ENCODE assay signal across 27 mouse cellular contexts in the genomic region with DNA sequence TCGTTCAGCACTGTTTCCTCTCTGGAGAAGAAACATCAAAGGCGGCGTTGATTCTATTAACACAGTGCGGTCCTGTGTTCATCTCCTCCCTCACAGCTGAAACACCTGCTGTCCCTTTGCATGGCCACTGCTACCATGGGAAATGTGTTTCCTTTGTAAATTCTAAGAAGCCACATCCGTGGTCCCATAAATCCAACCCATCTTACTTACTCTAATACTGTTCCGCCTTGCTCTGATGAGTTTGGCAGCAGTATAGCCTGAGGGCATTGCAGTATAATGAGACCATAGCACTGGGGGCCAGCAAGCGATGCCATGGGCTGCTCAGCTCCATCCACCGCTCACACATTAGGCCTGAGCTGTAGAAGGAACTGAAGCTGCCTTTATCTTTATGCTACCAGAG.
DNase-seq lines count a peak whose midpoint lies in the region; ATAC-seq and TF ChIP-seq lines count a peak whose summit lies in the region.
"Had no signal": no experiment of that assay in that cellular context is flagged by ENCODE, and none has a peak within 500 bp of the region (broad histone marks: within the 10 kb centered on the region; RNA-seq: fewer than 3 reads in every experiment).

No protein-coding gene starts in this region.

- no peaks in the 10 kb centered on the region for H3K36me3 ChIP-seq in hindbrain, embryonic 13.5 days
- H3K36me3 ChIP-seq in hindbrain, postnatal 0 days (ENCODE audit: insufficient read depth, low read length) = no peaks in the 10 kb centered on the region
- H3K36me3 ChIP-seq in midbrain, embryonic 14.5 days (ENCODE audit: control insufficient read depth, insufficient read depth, low read length) = no peaks in the 10 kb centered on the region
- no peaks in the 10 kb centered on the region for H3K36me3 ChIP-seq in midbrain, embryonic 10.5 days
- no peaks in the 10 kb centered on the region for H3K36me3 ChIP-seq in midbrain, embryonic 15.5 days (replicated peaks)
- H3K36me3 ChIP-seq: embryonic facial prominence, embryonic 10.5 days; embryonic facial prominence, embryonic 13.5 days; forebrain, embryonic 12.5 days; forebrain, embryonic 15.5 days; G1E; hindbrain, embryonic 12.5 days had no signal

- 72% methylated on average over 8 of the region's 8 CpGs for WGBS in hindbrain, embryonic 13.5 days
- 74% methylated on average over 8 of the region's 8 CpGs for WGBS in hindbrain, postnatal 0 days
- 55% methylated on average over 8 of the region's 8 CpGs for whole genome bisulfite sequencing in midbrain, embryonic 14.5 days
- 92% methylated on average over 8 of the region's 8 CpGs for WGBS in midbrain, embryonic 10.5 days
- WGBS in midbrain, embryonic 15.5 days = 63% methylated on average over 8 of the region's 8 CpGs

- TF ChIP-seq CTCF in hindbrain, postnatal 0 days (IDR thresholded peaks at IDR 0.05; ENCODE audit: low read depth) = no peak
- TF ChIP-seq CTCF in brain, embryonic 14.5 days (IDR thresholded peaks at IDR 0.05; ENCODE audit: borderline replicate concordance, extremely low read depth, insufficient read depth, insufficient read length) = no peak

- TF ChIP-seq POLR2A in brain, embryonic 14.5 days (IDR thresholded peaks at IDR 0.05; ENCODE audit: borderline replicate concordance, extremely low read depth, insufficient read depth, insufficient read length, poor library complexity, severe bottlenecking) = no peak

- no peak for DNase-seq in hindbrain, postnatal 0 days (ENCODE audit: low spot score)
- peak; percentile 63 for DNase-seq in midbrain, embryonic 14.5 days
- no peak for DNase-seq in midbrain, embryonic 10.5 days (ENCODE audit: low spot score)
- DNase-seq in brain, embryonic 14.5 days (ENCODE audit: low read depth) = peak; percentile 53
- DNase-seq in thymus, adult 18-20 months = no peak
- no peak for DNase-seq in left cerebral cortex, postnatal 36 days (ENCODE audit: low spot score in 2 of 2)
- DNase-seq: adrenal gland, postnatal 10 days; B cell, adult 2 months; cerebellum, adult 11-12 months; cerebellum, adult 8-10 months; cerebellum, postnatal 10 days; cerebellum, postnatal 36 days; embryo, embryonic 11 days; gastrocnemius, postnatal 25 days had no signal

- no peak overlapping the region for H3K9ac ChIP-seq in hindbrain, embryonic 13.5 days
- no peak overlapping the region for H3K9ac ChIP-seq in hindbrain, postnatal 0 days (replicated peaks; ENCODE audit: low read length)
- H3K9ac ChIP-seq in midbrain, embryonic 14.5 days (replicated peaks; ENCODE audit: low read length) = no peak overlapping the region
- no peak overlapping the region for H3K9ac ChIP-seq in midbrain, embryonic 15.5 days
- H3K9ac ChIP-seq: embryonic facial prominence, embryonic 13.5 days; forebrain, embryonic 12.5 days; forebrain, embryonic 15.5 days; hindbrain, embryonic 12.5 days had no signal

- H3K27me3 ChIP-seq in hindbrain, embryonic 13.5 days = no peaks in the 10 kb centered on the region
- no peaks in the 10 kb centered on the region for H3K27me3 ChIP-seq in hindbrain, postnatal 0 days (ENCODE audit: insufficient read depth, low read length)
- H3K27me3 ChIP-seq in midbrain, embryonic 14.5 days (ENCODE audit: control insufficient read depth, insufficient read depth, low read length) = no peaks in the 10 kb centered on the region
- H3K27me3 ChIP-seq in midbrain, embryonic 10.5 days (ENCODE audit: low read depth, poor library complexity, severe bottlenecking) = no peaks in the 10 kb centered on the region
- no peaks in the 10 kb centered on the region for H3K27me3 ChIP-seq in midbrain, embryonic 15.5 days (replicated peaks)
- H3K27me3 ChIP-seq: CH12.LX; embryonic facial prominence, embryonic 13.5 days; forebrain, embryonic 12.5 days; forebrain, embryonic 15.5 days; hindbrain, embryonic 12.5 days; Patski had no signal

- no peak overlapping the region for H3K27ac ChIP-seq in hindbrain, embryonic 13.5 days
- H3K27ac ChIP-seq in hindbrain, postnatal 0 days = no peak overlapping the region
- peak overlapping the region; percentile 49 for H3K27ac ChIP-seq in midbrain, embryonic 14.5 days (replicated peaks; ENCODE audit: low read depth, low read length)
- H3K27ac ChIP-seq in midbrain, embryonic 10.5 days (replicated peaks) = no peak overlapping the region
- H3K27ac ChIP-seq in midbrain, embryonic 15.5 days = peak overlapping the region; percentile 26; the same call in 1 of the 2 replicates
- H3K27ac ChIP-seq: embryonic facial prominence, embryonic 10.5 days; embryonic facial prominence, embryonic 13.5 days; forebrain, embryonic 12.5 days; forebrain, embryonic 15.5 days; hindbrain, embryonic 12.5 days had no signal

- H3K9me3 ChIP-seq in hindbrain, embryonic 13.5 days = no peaks in the 10 kb centered on the region
- no peaks in the 10 kb centered on the region for H3K9me3 ChIP-seq in hindbrain, postnatal 0 days (ENCODE audit: low read length)
- H3K9me3 ChIP-seq in midbrain, embryonic 14.5 days (ENCODE audit: control insufficient read depth, low read length) = no peaks in the 10 kb centered on the region
- peaks cover 5% of the 10 kb centered on the region; the same call in 1 of the 2 replicates for H3K9me3 ChIP-seq in midbrain, embryonic 10.5 days (replicated peaks)
- no peaks in the 10 kb centered on the region for H3K9me3 ChIP-seq in midbrain, embryonic 15.5 days
- H3K9me3 ChIP-seq: embryonic facial prominence, embryonic 13.5 days; forebrain, embryonic 12.5 days; forebrain, embryonic 15.5 days had no signal

- no peak overlapping the region for H3K4me2 ChIP-seq in hindbrain, embryonic 13.5 days
- no peak overlapping the region for H3K4me2 ChIP-seq in hindbrain, postnatal 0 days (ENCODE audit: low read depth, low read length)
- no peak overlapping the region for H3K4me2 ChIP-seq in midbrain, embryonic 14.5 days (ENCODE audit: low read length)
- H3K4me2 ChIP-seq in midbrain, embryonic 15.5 days = no peak overlapping the region
- H3K4me2 ChIP-seq: embryonic facial prominence, embryonic 13.5 days; forebrain, embryonic 12.5 days; forebrain, embryonic 15.5 days; heart, embryonic 11.5 days; hindbrain, embryonic 12.5 days had no signal

- H3K4me3 ChIP-seq in hindbrain, embryonic 13.5 days = no peak overlapping the region
- no peak overlapping the region for H3K4me3 ChIP-seq in hindbrain, postnatal 0 days (ENCODE audit: low read length)
- no peak overlapping the region for H3K4me3 ChIP-seq in midbrain, embryonic 14.5 days (replicated peaks; ENCODE audit: low read depth, low read length)
- no peak overlapping the region for H3K4me3 ChIP-seq in midbrain, embryonic 10.5 days
- H3K4me3 ChIP-seq in midbrain, embryonic 15.5 days = no peak overlapping the region
- H3K4me3 ChIP-seq: embryonic facial prominence, embryonic 10.5 days; embryonic facial prominence, embryonic 13.5 days; erythroblast, embryonic 14.5 days; forebrain, embryonic 12.5 days; forebrain, embryonic 15.5 days; hindbrain, embryonic 12.5 days had no signal

- ATAC-seq in hindbrain, embryonic 13.5 days (ENCODE audit: low FRiP score) = 0 out of 2 replicates have a peak, but pooled peaks have one; percentile 36
- ATAC-seq in hindbrain, postnatal 0 days = no peak
- ATAC-seq in midbrain, embryonic 14.5 days (ENCODE audit: low FRiP score, low TSS enrichment) = peak; percentile 46; the same call in 1 of the 2 replicates
- no peak; the same call in 1 of the 2 replicates for ATAC-seq in midbrain, embryonic 15.5 days (replicated peaks)
- ATAC-seq: forebrain, embryonic 15.5 days; hindbrain, embryonic 16.5 days; Patski had no signal

- no peaks in the 10 kb centered on the region; the same call in 1 of the 2 replicates for H3K4me1 ChIP-seq in hindbrain, embryonic 13.5 days (replicated peaks)
- no peaks in the 10 kb centered on the region for H3K4me1 ChIP-seq in hindbrain, postnatal 0 days (ENCODE audit: insufficient read depth, low read length)
- H3K4me1 ChIP-seq in midbrain, embryonic 14.5 days (ENCODE audit: control insufficient read depth, insufficient read depth, low read length) = 0 out of 2 replicates have a peak, but pooled peaks cover 3% of the 10 kb centered on the region
- no peaks in the 10 kb centered on the region for H3K4me1 ChIP-seq in midbrain, embryonic 10.5 days
- H3K4me1 ChIP-seq in midbrain, embryonic 15.5 days = no peaks in the 10 kb centered on the region
- H3K4me1 ChIP-seq: embryonic facial prominence, embryonic 13.5 days; forebrain, embryonic 12.5 days; hindbrain, embryonic 12.5 days had no signal

- intact Hi-C loops in left cerebral cortex, postnatal 36 days (cut with DNase I) = no loop called here

Comparison
In these comparisons a context has a peak if more than half of its experiments do, and no peak if none do; other contexts are left out.
1. ATAC-seq: peak in hindbrain, embryonic 13.5 days (single experiment) and midbrain, embryonic 14.5 days (single experiment); none in hindbrain, postnatal 0 days (single experiment) and midbrain, embryonic 15.5 days (single experiment).
2. H3K27ac ChIP-seq: peak in midbrain, embryonic 14.5 days (single experiment) and midbrain, embryonic 15.5 days (single experiment); none in hindbrain, embryonic 13.5 days (single experiment), hindbrain, postnatal 0 days (single experiment) and midbrain, embryonic 10.5 days (single experiment).
3. DNase-seq: peak in midbrain, embryonic 14.5 days (single experiment) and brain, embryonic 14.5 days (single experiment); none in hindbrain, postnatal 0 days (single experiment), midbrain, embryonic 10.5 days (single experiment), thymus, adult 18-20 months (0 of 2) and left cerebral cortex, postnatal 36 days (0 of 2).